Mouse (Mus musculus): ENCODE results near the gene Gm45062. TPM values are rescaled to one million over a fixed set of nuclear protein-coding genes. Genes with fewer than 3 reads are reported as not detected.

Gene Gm45062
- polyA plus RNA-seq, 1 experiment, result 2.0 TPM

GRCm38 (mm10) chr6:8286146-8286545 is 26.9 kb downstream of the Gm45062 start:
- H3K27ac ChIP-seq (ENCODE audit: insufficient read depth, low read depth, low read length), result no peak overlapping the region
- 97% methylated on average over 3 of the region's 3 CpGs for WGBS
- H3K27me3 ChIP-seq (replicated peaks; ENCODE audit: control insufficient read depth, insufficient read depth, low read length), result no peaks in the 10 kb centered on the region
- no peaks in the 10 kb centered on the region for H3K36me3 ChIP-seq (ENCODE audit: control insufficient read depth, insufficient read depth, low read length)
- H3K4me1 ChIP-seq (ENCODE audit: control insufficient read depth, insufficient read depth, low read length), result no peaks in the 10 kb centered on the region
- DNase-seq, result no peak
- TF ChIP-seq CTCF (conservative IDR thresholded peaks at IDR 0.05; ENCODE audit: insufficient read depth, insufficient read length, low read depth, low read length), result no peak
- TF ChIP-seq POLR2A (IDR thresholded peaks at IDR 0.05; ENCODE audit: low read depth, low read length), result no peak
- H3K4me3 ChIP-seq (ENCODE audit: insufficient read depth, low read depth, low read length), result no peak overlapping the region

GRCm38 (mm10) chr6:8288755-8289580 is 29.7 kb downstream of the Gm45062 start:
- 79% methylated on average over 4 of the region's 4 CpGs for WGBS

GRCm38 (mm10) chr6:8294048-8294784 is 35.0 kb downstream of the Gm45062 start:
- no peak for DNase-seq
- no peak overlapping the region for H3K4me3 ChIP-seq (ENCODE audit: insufficient read depth, low read depth, low read length)
- no peak overlapping the region for H3K27ac ChIP-seq (ENCODE audit: insufficient read depth, low read depth, low read length)
- H3K27me3 ChIP-seq (replicated peaks; ENCODE audit: control insufficient read depth, insufficient read depth, low read length), result no peaks in the 10 kb centered on the region
- H3K4me1 ChIP-seq (ENCODE audit: control insufficient read depth, insufficient read depth, low read length), result no peaks in the 10 kb centered on the region
- H3K36me3 ChIP-seq (ENCODE audit: control insufficient read depth, insufficient read depth, low read length), result no peaks in the 10 kb centered on the region
- no peak for TF ChIP-seq POLR2A (IDR thresholded peaks at IDR 0.05; ENCODE audit: low read depth, low read length)
- no peak for TF ChIP-seq CTCF (conservative IDR thresholded peaks at IDR 0.05; ENCODE audit: insufficient read depth, insufficient read length, low read depth, low read length)
- WGBS, result 89% methylated on average over 4 of the region's 4 CpGs

More at GRCm38 (mm10) chr6:8288755-8289580, 29.7 kb downstream of the Gm45062 start:
- Histone ChIP-seq H3K4me1 (ENCODE audit: control insufficient read depth, insufficient read depth, low read length) (no peaks in the 10 kb centered on the region), H3K36me3 (ENCODE audit: control insufficient read depth, insufficient read depth, low read length) (no peaks in the 10 kb centered on the region), H3K4me3 (ENCODE audit: insufficient read depth, low read depth, low read length) (no peak overlapping the region), H3K27ac (ENCODE audit: insufficient read depth, low read depth, low read length) (no peak overlapping the region), H3K27me3 (replicated peaks; ENCODE audit: control insufficient read depth, insufficient read depth, low read length) (no peaks in the 10 kb centered on the region)
- no peak for DNase-seq
- TF ChIP-seq POLR2A (IDR thresholded peaks at IDR 0.05; ENCODE audit: low read depth, low read length), result no peak
- TF ChIP-seq CTCF (conservative IDR thresholded peaks at IDR 0.05; ENCODE audit: insufficient read depth, insufficient read length, low read depth, low read length), result no peak

GRCm38 (mm10) chr6:8299066-8299863 is 40.0 kb downstream of the Gm45062 start:
- no peak overlapping the region for H3K4me3 ChIP-seq (ENCODE audit: insufficient read depth, low read depth, low read length)
- no peaks in the 10 kb centered on the region for H3K4me1 ChIP-seq (ENCODE audit: control insufficient read depth, insufficient read depth, low read length)
- H3K27me3 ChIP-seq (replicated peaks; ENCODE audit: control insufficient read depth, insufficient read depth, low read length), result no peaks in the 10 kb centered on the region
- H3K27ac ChIP-seq (ENCODE audit: insufficient read depth, low read depth, low read length), result no peak overlapping the region
- H3K36me3 ChIP-seq (ENCODE audit: control insufficient read depth, insufficient read depth, low read length), result no peaks in the 10 kb centered on the region
- no peak for DNase-seq
- TF ChIP-seq CTCF (conservative IDR thresholded peaks at IDR 0.05; ENCODE audit: insufficient read depth, insufficient read length, low read depth, low read length) (no peak), POLR2A (IDR thresholded peaks at IDR 0.05; ENCODE audit: low read depth, low read length) (no peak)
- WGBS, result 89% methylated on average over 6 of the region's 6 CpGs

- H3K4me3 ChIP-seq (ENCODE audit: insufficient read depth, low read depth, low read length), result no peak overlapping the region
- WGBS, result 54% methylated on average over 6 of the region's 6 CpGs
- TF ChIP-seq POLR2A (IDR thresholded peaks at IDR 0.05; ENCODE audit: low read depth, low read length), result no peak
- TF ChIP-seq CTCF (conservative IDR thresholded peaks at IDR 0.05; ENCODE audit: insufficient read depth, insufficient read length, low read depth, low read length), result no peak
- no peaks in the 10 kb centered on the region for H3K4me1 ChIP-seq (ENCODE audit: control insufficient read depth, insufficient read depth, low read length)
- H3K27ac ChIP-seq (ENCODE audit: insufficient read depth, low read depth, low read length), result no peak overlapping the region
- no peaks in the 10 kb centered on the region for H3K36me3 ChIP-seq (ENCODE audit: control insufficient read depth, insufficient read depth, low read length)
- DNase-seq, result no peak
- no peaks in the 10 kb centered on the region for H3K27me3 ChIP-seq (replicated peaks; ENCODE audit: control insufficient read depth, insufficient read depth, low read length)
These were observed 48.9 kb downstream of the Gm45062 start for GRCm38 (mm10) chr6:8307878-8308775.

- no peak overlapping the region for H3K27ac ChIP-seq (ENCODE audit: insufficient read depth, low read depth, low read length)
- no peaks in the 10 kb centered on the region for H3K4me1 ChIP-seq (ENCODE audit: control insufficient read depth, insufficient read depth, low read length)
- DNase-seq, result no peak
- no peak for TF ChIP-seq CTCF (conservative IDR thresholded peaks at IDR 0.05; ENCODE audit: insufficient read depth, insufficient read length, low read depth, low read length)
- 90% methylated on average over 2 of the region's 2 CpGs for WGBS
- H3K36me3 ChIP-seq (ENCODE audit: control insufficient read depth, insufficient read depth, low read length), result no peaks in the 10 kb centered on the region
- H3K4me3 ChIP-seq (ENCODE audit: insufficient read depth, low read depth, low read length), result no peak overlapping the region
- no peaks in the 10 kb centered on the region for H3K27me3 ChIP-seq (replicated peaks; ENCODE audit: control insufficient read depth, insufficient read depth, low read length)
These were observed 53.3 kb downstream of the Gm45062 start for GRCm38 (mm10) chr6:8312554-8312953.
